Comparison of ENCODE assay signal across 18 mouse cellular contexts in genomic region chr4:146096998-146097397, GRCm38 (mm10). TPM values are rescaled to one million over a fixed set of nuclear protein-coding genes. Genes with fewer than 3 reads are reported as not detected.
"Had no signal": no experiment of that assay in that cellular context is flagged by ENCODE, and none has a peak within 500 bp of the region (broad histone marks: within the 10 kb centered on the region; RNA-seq: fewer than 3 reads in every experiment).

Gene Zfp987, plus strand, starts transcription at chr4:146097298.

RNA-seq across cellular contexts. Expression of gene Zfp987, which starts in this region (rescaled TPM):
- total RNA-seq: left cerebral cortex, adult 8-10 months; left cerebral cortex, postnatal 25 days; left cerebral cortex, postnatal 36 days; liver, adult 2 months; midbrain, postnatal 0 days; monocyte, adult 5-6 weeks had no signal
- polyA plus RNA-seq: liver, adult 2 months; lung, adult 2 months; lung, embryonic 16.5 days; lung, postnatal 0 days; macrophage; midbrain, embryonic 11.5 days; midbrain, embryonic 12.5 days; midbrain, embryonic 13.5 days; midbrain, embryonic 14.5 days; midbrain, embryonic 15.5 days; midbrain, embryonic 16.5 days; midbrain, postnatal 0 days; myocyte; neural tube, embryonic 11.5 days had no signal
